ENCODE assay signal across 25 mouse cellular contexts in genomic region chr2:10390791-10391190, GRCm38 (mm10). TPM values are rescaled to one million over a fixed set of nuclear protein-coding genes. Genes with fewer than 3 reads are reported as not detected.
DNase-seq lines count a peak whose midpoint lies in the region; ATAC-seq and TF ChIP-seq lines count a peak whose summit lies in the region.
"Had no signal": no experiment of that assay in that cellular context is flagged by ENCODE, and none has a peak within 500 bp of the region (broad histone marks: within the 10 kb centered on the region; RNA-seq: fewer than 3 reads in every experiment).

No protein-coding gene starts in this region.

- DNase-seq in midbrain, embryonic 14.5 days = peak; percentile 37
- DNase-seq in ES-CJ7 (ENCODE audit: low read depth, low spot score) (peak; percentile 67), R1 (ENCODE audit: low read depth, low spot score) (peak; percentile 76)
- DNase-seq in brain, embryonic 14.5 days (ENCODE audit: low read depth) = peak; percentile 45
- no peak for DNase-seq in lung, postnatal 36 days
- no peak for DNase-seq in retina, postnatal 1 day
- no peak for DNase-seq in thymus, postnatal 25 days
- DNase-seq: adrenal gland, adult 8-10 months; adrenal gland, postnatal 14 days; adrenal gland, postnatal 36 days; cerebellum, adult 11 months; cerebellum, adult 18-20 months; cerebellum, adult 8-10 months; cerebellum, adult 9-11 months; cerebellum, postnatal 14 days; cerebellum, postnatal 36 days; embryo, embryonic 11 days; forebrain, postnatal 0 days had no signal

- peaks cover 4% of the 10 kb centered on the region; the same call in 1 of the 2 replicates for H3K27me3 ChIP-seq in midbrain, embryonic 14.5 days (ENCODE audit: control insufficient read depth, insufficient read depth, low read length)
- no peaks in the 10 kb centered on the region for H3K27me3 ChIP-seq in midbrain, embryonic 15.5 days (replicated peaks)
- H3K27me3 ChIP-seq: embryonic facial prominence, embryonic 12.5 days; forebrain, embryonic 13.5 days; forebrain, embryonic 15.5 days; Patski had no signal

- 9% methylated on average over 7 of the region's 7 CpGs for WGBS in midbrain, embryonic 14.5 days
- 11% methylated on average over 7 of the region's 7 CpGs for WGBS in midbrain, embryonic 15.5 days

- no peaks in the 10 kb centered on the region for H3K9me3 ChIP-seq in midbrain, embryonic 14.5 days (ENCODE audit: control insufficient read depth, low read length)
- H3K9me3 ChIP-seq in midbrain, embryonic 15.5 days = no peaks in the 10 kb centered on the region
- H3K9me3 ChIP-seq: embryonic facial prominence, embryonic 12.5 days; forebrain, embryonic 13.5 days; forebrain, embryonic 15.5 days; G1E had no signal

- no peak for TF ChIP-seq POLR2A in brain, embryonic 14.5 days (IDR thresholded peaks at IDR 0.05; ENCODE audit: borderline replicate concordance, extremely low read depth, insufficient read depth, insufficient read length, poor library complexity, severe bottlenecking)

- no peak overlapping the region for H3K4me3 ChIP-seq in midbrain, embryonic 14.5 days (replicated peaks; ENCODE audit: low read depth, low read length)
- no peak overlapping the region for H3K4me3 ChIP-seq in midbrain, embryonic 15.5 days
- H3K4me3 ChIP-seq: embryonic facial prominence, embryonic 12.5 days; forebrain, embryonic 13.5 days; forebrain, embryonic 15.5 days had no signal

- no peaks in the 10 kb centered on the region for H3K4me1 ChIP-seq in midbrain, embryonic 14.5 days (ENCODE audit: control insufficient read depth, insufficient read depth, low read length)
- H3K4me1 ChIP-seq in midbrain, embryonic 15.5 days = no peaks in the 10 kb centered on the region
- H3K4me1 ChIP-seq: embryonic facial prominence, embryonic 12.5 days; forebrain, embryonic 13.5 days; forebrain, embryonic 15.5 days had no signal

- H3K27ac ChIP-seq in midbrain, embryonic 14.5 days (replicated peaks; ENCODE audit: low read depth, low read length) = no peak overlapping the region
- no peak overlapping the region for H3K27ac ChIP-seq in midbrain, embryonic 15.5 days
- H3K27ac ChIP-seq: embryonic facial prominence, embryonic 12.5 days; forebrain, embryonic 13.5 days; forebrain, embryonic 15.5 days had no signal

- no peak for TF ChIP-seq CTCF in brain, embryonic 14.5 days (IDR thresholded peaks at IDR 0.05; ENCODE audit: borderline replicate concordance, extremely low read depth, insufficient read depth, insufficient read length)

- ATAC-seq in midbrain, embryonic 14.5 days (ENCODE audit: low FRiP score, low TSS enrichment) = no peak
- no peak for ATAC-seq in midbrain, embryonic 15.5 days (replicated peaks)
- ATAC-seq: activated CD4-positive, CD25-positive, alpha-beta regulatory T cell, adult 4 months; forebrain, embryonic 13.5 days; forebrain, embryonic 15.5 days; forebrain, postnatal 0 days; Patski had no signal

- no peaks in the 10 kb centered on the region for H3K36me3 ChIP-seq in midbrain, embryonic 14.5 days (ENCODE audit: control insufficient read depth, insufficient read depth, low read length)
- no peaks in the 10 kb centered on the region for H3K36me3 ChIP-seq in midbrain, embryonic 15.5 days (replicated peaks)
- H3K36me3 ChIP-seq: embryonic facial prominence, embryonic 12.5 days; forebrain, embryonic 15.5 days had no signal

- H3K4me2 ChIP-seq in midbrain, embryonic 14.5 days (ENCODE audit: low read length) = no peak overlapping the region
- no peak overlapping the region for H3K4me2 ChIP-seq in midbrain, embryonic 15.5 days
- H3K4me2 ChIP-seq: embryonic facial prominence, embryonic 12.5 days; forebrain, embryonic 13.5 days; forebrain, embryonic 15.5 days had no signal

- no peak overlapping the region for H3K9ac ChIP-seq in midbrain, embryonic 14.5 days (replicated peaks; ENCODE audit: low read length)
- H3K9ac ChIP-seq in midbrain, embryonic 15.5 days = no peak overlapping the region
- H3K9ac ChIP-seq: embryonic facial prominence, embryonic 12.5 days; forebrain, embryonic 13.5 days; forebrain, embryonic 15.5 days; forebrain, postnatal 0 days had no signal

RNA-seq across cellular contexts. Expression of gene Sfmbt2, which starts 20.5 kb away (rescaled TPM):
- polyA plus RNA-seq in midbrain, embryonic 14.5 days (2014; fragmentation: Nextera tagmentation; extraction: Ambion mirVana) = 4.2 TPM in 2 replicates
- polyA plus RNA-seq in midbrain, embryonic 15.5 days (2015; fragmentation: Nextera tagmentation; extraction: Ambion mirVana) = 5.2 and 6.3 TPM in 2 replicates
- polyA plus RNA-seq in brain, embryonic 14.5 days (2012; rRNA removed) = 1.9 and 2.9 TPM in 2 replicates

Comparison
In these comparisons a context has a peak if more than half of its experiments do, and no peak if none do; other contexts are left out.
1. DNase-seq: peak in midbrain, embryonic 14.5 days (single experiment), ES-CJ7 (single experiment), R1 (single experiment) and brain, embryonic 14.5 days (single experiment); none in lung, postnatal 36 days (single experiment), retina, postnatal 1 day (single experiment) and thymus, postnatal 25 days (single experiment).